Mouse (Mus musculus) stomach, embryonic 14.5 days (tissue): ENCODE results near the gene Fstl3. TPM values are rescaled to one million over a fixed set of nuclear protein-coding genes. Genes with fewer than 3 reads are reported as not detected.

Experiments used
- ATAC-seq: fragments of 200-750 bp; cut with Nextera tagmentation; 2 replicates; pipeline ENCODE4 v1.8.0; 2017; ENCODE audit warnings: low read depth, moderate TSS enrichment; ENCODE audit not compliant: insufficient number of reproducible peaks, insufficient read depth, low FRiP score
- H3K27ac ChIP-seq: fragments of 300-500 bp; sonication (generic); 2 replicates; pipeline ENCODE4 v1.5.1; 2014; ENCODE audit warnings: mild to moderate bottlenecking, low read length, moderate library complexity, mixed read lengths
- H3K27me3 ChIP-seq: fragments of 300-500 bp; sonication (generic); 2 replicates; pipeline ENCODE4 v1.6.1; 2014; ENCODE audit warnings: low read length, control low read depth, mixed read lengths; ENCODE audit not compliant: control insufficient read depth, insufficient read depth
- H3K36me3 ChIP-seq: fragments of 300-500 bp; sonication (generic); 2 replicates; pipeline ENCODE4 v1.6.1; 2014; ENCODE audit warnings: mild to moderate bottlenecking, control low read depth, low read length, moderate library complexity, mixed read lengths; ENCODE audit not compliant: control insufficient read depth, insufficient read depth
- H3K4me1 ChIP-seq: fragments of 300-500 bp; sonication (generic); 2 replicates; pipeline ENCODE4 v1.6.1; 2014; ENCODE audit warnings: low read length, control low read depth, mixed read lengths; ENCODE audit not compliant: control insufficient read depth, insufficient read depth
- H3K4me2 ChIP-seq: fragments of 300-500 bp; sonication (generic); replicated peaks from 2 replicates; pipeline ENCODE4 v1.6.1; 2014; ENCODE audit warnings: low read depth, low read length, control low read depth
- H3K4me3 ChIP-seq: fragments of 300-500 bp; sonication (generic); 2 replicates; pipeline ENCODE4 v1.5.1; 2014; ENCODE audit warnings: low read depth, low read length, control low read depth
- H3K9ac ChIP-seq: fragments of 300-500 bp; sonication (generic); replicated peaks from 2 replicates; pipeline ENCODE4 v1.6.1; 2014; ENCODE audit warnings: low read depth, mild to moderate bottlenecking, control low read depth, low read length, moderate library complexity, mixed read lengths
- H3K9me3 ChIP-seq: fragments of 300-500 bp; sonication (generic); 2 replicates; pipeline ENCODE4 v1.6.1; 2016; ENCODE audit warnings: low read depth, low read length, control low read depth; ENCODE audit not compliant: control insufficient read depth
- WGBS: fragments of 180-500 bp; shearing (Covaris S2); extraction: QIAGEN DNeasy Blood & Tissue Kit; methylation state at CpG from one replicate; pipeline ENCODE4 v1.1.7; 2014; 5-methylcytosine and 5-hydroxymethylcytosine counted together
- polyA plus RNA-seq: library from polyadenylated mRNA; unstranded; fragments of >200 nt; fragmentation: Nextera tagmentation; extraction: Ambion mirVana; gene quantifications from 2 replicates; pipeline ENCODE4 v1.2.1, GENCODE M21; 2014

Fstl3 gene
- polyA plus RNA-seq, 1 experiment from 2014 or later, result 9.0 TPM

GRCm38 (mm10) chr10:79778006-79778405, 934 bp downstream of the Fstl3 start:
- Histone ChIP-seq H3K4me3 (0 out of 2 replicates have a peak overlapping the region, but pooled peaks have one; percentile 50), H3K4me1 (peaks cover 30% of the 10 kb centered on the region), H3K36me3 (no peaks in the 10 kb centered on the region), H3K9ac (no peak overlapping the region), H3K27me3 (no peaks in the 10 kb centered on the region), H3K4me2 (peak overlapping the region; percentile 77), H3K9me3 (no peaks in the 10 kb centered on the region), H3K27ac (peak overlapping the region; percentile 63; the same call in 1 of the 2 replicates)
- 16% methylated on average over 15 of the region's 15 CpGs for WGBS
- no peak for ATAC-seq

- no peak overlapping the region for H3K9ac ChIP-seq
- 27% methylated on average over 2 of the region's 2 CpGs for WGBS
- H3K4me1 ChIP-seq, result peaks cover 30% of the 10 kb centered on the region
- H3K9me3 ChIP-seq, result no peaks in the 10 kb centered on the region
- ATAC-seq, result no peak
- H3K4me3 ChIP-seq, result no peak overlapping the region
- no peak overlapping the region for H3K27ac ChIP-seq
- no peaks in the 10 kb centered on the region for H3K36me3 ChIP-seq
- no peaks in the 10 kb centered on the region for H3K27me3 ChIP-seq
- no peak overlapping the region for H3K4me2 ChIP-seq
These were observed 2.1 kb downstream of the Fstl3 start for GRCm38 (mm10) chr10:79779193-79779592.

- Histone ChIP-seq H3K27me3 (no peaks in the 10 kb centered on the region), H3K4me2 (peak overlapping the region; percentile 80), H3K4me1 (peaks cover 30% of the 10 kb centered on the region), H3K4me3 (peak overlapping the region; percentile 38), H3K27ac (peak overlapping the region; percentile 39), H3K9ac (0 out of 2 replicates have a peak overlapping the region, but pooled peaks have one; percentile 10), H3K36me3 (no peaks in the 10 kb centered on the region), H3K9me3 (no peaks in the 10 kb centered on the region)
- peak; percentile 90 for ATAC-seq
- 1% methylated on average over 55 of the region's 55 CpGs for WGBS
These were observed 3.0 kb downstream of the Fstl3 start for GRCm38 (mm10) chr10:79779784-79780663.

GRCm38 (mm10) chr10:79780664-79781015, 3.6 kb downstream of the Fstl3 start:
- Histone ChIP-seq H3K27me3 (no peaks in the 10 kb centered on the region), H3K9me3 (no peaks in the 10 kb centered on the region), H3K27ac (peak overlapping the region; percentile 39), H3K4me1 (peaks cover 30% of the 10 kb centered on the region), H3K36me3 (no peaks in the 10 kb centered on the region), H3K9ac (0 out of 2 replicates have a peak overlapping the region, but pooled peaks have one; percentile 10), H3K4me3 (peak overlapping the region; percentile 38), H3K4me2 (peak overlapping the region; percentile 80)
- WGBS, result under 1% methylated on average over 13 of the region's 13 CpGs
- no peak; the same call in 1 of the 2 replicates for ATAC-seq

- peak overlapping the region; percentile 38; the same call in 1 of the 2 replicates for H3K4me3 ChIP-seq
- no peak overlapping the region for H3K9ac ChIP-seq
- peak overlapping the region; percentile 80 for H3K4me2 ChIP-seq
- 28% methylated on average over 21 of the region's 21 CpGs for WGBS
- no peaks in the 10 kb centered on the region for H3K36me3 ChIP-seq
- no peak overlapping the region for H3K27ac ChIP-seq
- H3K27me3 ChIP-seq, result no peaks in the 10 kb centered on the region
- H3K9me3 ChIP-seq, result no peaks in the 10 kb centered on the region
- no peak for ATAC-seq
- peaks cover 30% of the 10 kb centered on the region for H3K4me1 ChIP-seq
These were observed 4.1 kb downstream of the Fstl3 start for GRCm38 (mm10) chr10:79781139-79781538.

- H3K27me3 ChIP-seq, result no peaks in the 10 kb centered on the region
These were observed 4.9 kb downstream of the Fstl3 start for GRCm38 (mm10) chr10:79781956-79782355.

GRCm38 (mm10) chr10:79783050-79783449, 6.0 kb downstream of the Fstl3 start:
- Histone ChIP-seq H3K4me3 (no peak overlapping the region), H3K36me3 (no peaks in the 10 kb centered on the region), H3K4me2 (no peak overlapping the region), H3K4me1 (peaks cover 19% of the 10 kb centered on the region), H3K27ac (no peak overlapping the region), H3K9ac (no peak overlapping the region), H3K27me3 (no peaks in the 10 kb centered on the region), H3K9me3 (no peaks in the 10 kb centered on the region)
- no peak for ATAC-seq
- WGBS, result 61% methylated on average over 7 of the region's 7 CpGs

More at GRCm38 (mm10) chr10:79781956-79782355, 4.9 kb downstream of the Fstl3 start:
- no peak overlapping the region for H3K4me3 ChIP-seq
- H3K9me3 ChIP-seq, result no peaks in the 10 kb centered on the region
- H3K9ac ChIP-seq, result no peak overlapping the region
- H3K4me2 ChIP-seq, result no peak overlapping the region
- no peak for ATAC-seq
- no peak overlapping the region for H3K27ac ChIP-seq
- H3K36me3 ChIP-seq, result no peaks in the 10 kb centered on the region
- peaks cover 29% of the 10 kb centered on the region for H3K4me1 ChIP-seq
- WGBS, result 64% methylated on average over 5 of the region's 5 CpGs

- peaks cover 11% of the 10 kb centered on the region for H3K4me1 ChIP-seq
- no peaks in the 10 kb centered on the region for H3K27me3 ChIP-seq
- ATAC-seq, result no peak
- H3K36me3 ChIP-seq, result no peaks in the 10 kb centered on the region
- H3K4me3 ChIP-seq, result no peak overlapping the region
- no peak overlapping the region for H3K4me2 ChIP-seq
- H3K27ac ChIP-seq, result no peak overlapping the region
- 46% methylated on average over 27 of the region's 27 CpGs for WGBS
- no peak overlapping the region for H3K9ac ChIP-seq
- no peaks in the 10 kb centered on the region for H3K9me3 ChIP-seq
These were observed 7.1 kb downstream of the Fstl3 start for GRCm38 (mm10) chr10:79783920-79784800.
